Mouse (Mus musculus) gonadal fat pad, adult 2 months (tissue): ENCODE results near the gene Clcn3. TPM values are rescaled to one million over a fixed set of nuclear protein-coding genes. Genes with fewer than 3 reads are reported as not detected.
"Not testable (repeated sequence)": the region's sequence is repeated elsewhere in the genome, so short reads cannot be mapped to it uniquely, and the experiment has no call there.

Source experiments
- DNase-seq: peaks from one replicate; pipeline ENCODE4 v3.0.0-alpha.2; 2012; ENCODE audit warnings: low read depth
- polyA plus RNA-seq: library from polyadenylated mRNA; depleted of rRNA; stranded (reverse); fragments of >200 nt; gene quantifications from 2 replicates; pipeline ENCODE4 v1.2.3, GENCODE M21; 2012; rRNA removed

Clcn3 gene
- 17.4 and 20.5 TPM in 2 replicates for polyA plus RNA-seq

DNA sequence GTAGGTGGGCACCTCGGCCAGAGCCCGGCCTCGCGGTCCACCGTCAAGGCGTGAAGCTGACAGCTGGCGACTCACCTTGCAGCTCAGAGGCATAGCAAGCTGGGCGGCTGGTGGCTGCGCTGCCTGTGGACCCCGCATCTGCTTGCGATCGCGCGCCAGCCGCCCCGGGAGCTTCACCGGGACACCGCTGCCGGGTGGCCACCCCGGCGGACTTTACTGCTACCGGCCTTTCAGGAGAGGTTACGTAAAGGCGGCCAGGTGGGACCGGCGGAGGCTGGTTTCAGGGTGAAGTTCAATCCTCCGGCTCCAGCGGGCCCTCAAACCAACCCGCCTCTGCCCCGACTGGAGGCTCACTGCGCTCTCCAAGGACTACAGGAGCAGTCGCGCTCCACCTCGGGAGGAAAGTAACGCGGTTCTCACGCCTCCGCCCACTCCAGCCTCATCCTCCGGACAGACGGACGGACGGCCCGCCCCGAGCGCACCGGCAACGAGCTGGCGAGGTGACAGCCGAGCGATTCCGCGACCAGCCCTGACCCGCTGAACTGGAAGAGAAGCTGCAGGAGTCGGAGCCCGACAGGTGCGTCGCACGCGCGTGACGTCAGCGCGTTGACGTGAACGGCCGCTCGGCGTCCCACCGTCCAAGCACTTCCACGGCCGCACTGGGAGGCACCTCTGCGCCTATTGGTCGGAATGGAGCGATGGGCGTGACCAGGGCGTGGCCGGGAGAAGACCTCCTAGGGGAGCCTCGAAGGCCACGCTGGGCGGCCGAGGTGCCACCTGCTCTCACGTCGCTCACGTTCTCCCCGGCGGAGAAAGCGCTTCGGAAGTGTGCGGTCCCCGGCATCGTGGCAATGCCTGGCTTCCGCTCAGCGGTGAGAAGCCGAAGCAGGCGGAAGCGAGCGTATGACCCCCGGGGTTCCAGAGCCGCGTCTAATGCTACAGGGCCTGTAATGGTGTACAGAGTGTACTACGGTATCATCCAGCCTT lies at the start of gene Clcn3:
Clcn3 (minus strand) TSS at position 600 of the 987 bp plus-strand sequence.
- peak; percentile 71 for DNase-seq

- no peak for DNase-seq
Observed at GRCm38 (mm10) chr8:60996468-60996867, 13.4 kb upstream of the Clcn3 start.

DNA sequence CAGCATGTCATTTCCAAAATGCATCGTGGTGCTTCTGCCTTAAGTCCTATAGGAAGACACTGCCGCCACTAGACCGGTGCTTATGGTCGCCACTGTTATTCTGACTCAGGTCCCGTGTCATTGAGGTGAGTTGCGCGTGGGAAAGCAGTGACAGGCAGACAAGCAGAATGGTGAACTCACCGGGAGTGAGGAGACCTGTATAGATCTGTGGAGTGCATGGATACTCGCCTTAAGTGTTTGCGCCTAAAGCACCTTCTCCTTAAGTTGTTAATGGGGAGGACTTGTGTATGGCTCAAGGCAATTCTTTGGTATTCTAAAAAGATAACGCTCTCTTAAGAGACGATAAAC lies 10.5 kb upstream of the Clcn3 start:
- no peak for DNase-seq

DNA sequence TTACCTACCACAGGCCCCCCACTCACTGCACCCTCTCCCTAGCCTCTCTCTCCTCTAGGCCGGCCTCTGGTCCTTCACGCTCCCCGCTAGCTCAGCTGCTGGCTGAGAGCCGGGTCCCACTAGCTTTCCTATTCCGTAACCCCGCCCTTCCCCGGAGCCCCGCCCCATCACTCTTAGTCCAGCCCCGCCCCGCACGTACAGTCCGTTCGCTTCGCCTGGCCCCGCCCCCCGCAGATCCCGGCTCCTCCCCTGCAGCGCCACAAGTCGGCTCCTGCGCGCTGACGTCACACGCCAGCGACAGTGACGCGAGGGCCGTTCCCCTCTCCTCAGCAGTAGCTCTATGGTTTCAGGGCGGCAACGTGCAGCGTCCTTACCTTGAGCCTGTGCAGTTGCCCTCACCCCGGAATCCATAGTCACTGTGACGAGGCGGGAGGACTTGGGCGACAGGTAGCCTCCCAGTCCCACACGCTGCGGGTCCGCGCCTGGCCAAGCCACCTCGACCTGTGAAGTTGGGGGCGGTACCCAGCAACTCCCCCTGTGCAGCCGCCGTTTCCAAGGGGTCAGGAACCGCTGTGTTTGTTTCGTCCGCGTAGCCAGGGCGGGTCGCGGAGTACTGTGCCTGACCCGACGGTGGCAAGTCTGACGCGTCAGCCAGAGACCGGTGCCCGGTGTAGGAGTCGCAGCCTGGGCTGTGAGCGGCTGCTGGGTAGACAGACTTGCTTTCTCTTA lies 10.0 kb upstream of the Clcn3 start, which contains the start of gene Nek1:
Nek1 (plus strand) TSS at position 286 of the 729 bp plus-strand sequence.
- peak; percentile 46 for DNase-seq

- DNase-seq = peak; percentile 47
Observed at GRCm38 (mm10) chr8:60992561-60992909, 9.4 kb upstream of the Clcn3 start.

DNA sequence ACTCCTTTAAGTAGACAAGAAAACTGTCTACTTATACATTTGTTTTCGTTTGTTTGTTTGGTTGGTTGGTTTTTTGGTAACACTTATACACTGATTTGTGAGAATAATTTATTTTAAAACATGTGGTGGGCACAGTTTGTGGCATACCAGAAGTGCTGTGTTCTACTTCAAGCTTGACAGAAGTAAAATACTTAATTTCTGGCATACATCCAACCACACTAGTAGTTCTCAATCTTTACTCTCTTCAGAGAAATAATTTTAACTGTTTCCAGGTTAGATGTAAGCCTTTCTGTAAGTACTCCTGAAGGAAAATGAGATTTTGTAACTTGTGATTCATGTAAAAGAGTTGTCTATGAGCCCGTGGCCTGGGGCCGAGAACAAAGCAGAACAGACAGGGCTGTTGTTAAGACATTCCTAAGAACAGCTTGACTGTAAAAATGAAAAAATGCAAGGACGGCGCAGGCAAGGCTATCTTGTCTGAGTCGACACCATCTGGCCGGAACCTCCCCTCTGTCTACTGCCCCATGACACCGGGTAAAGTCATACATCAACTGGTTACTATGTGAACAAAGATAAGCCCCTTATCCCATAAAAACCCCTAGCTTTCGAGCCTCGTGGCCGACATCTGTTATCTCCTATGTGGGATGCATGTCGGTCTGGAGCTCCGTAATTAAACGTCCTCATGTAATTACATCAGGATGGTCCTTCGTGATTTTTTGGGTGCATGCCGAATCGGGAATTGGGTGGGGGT lies 1.3 kb upstream of the Clcn3 start:
- not testable (repeated sequence) for DNase-seq

DNA sequence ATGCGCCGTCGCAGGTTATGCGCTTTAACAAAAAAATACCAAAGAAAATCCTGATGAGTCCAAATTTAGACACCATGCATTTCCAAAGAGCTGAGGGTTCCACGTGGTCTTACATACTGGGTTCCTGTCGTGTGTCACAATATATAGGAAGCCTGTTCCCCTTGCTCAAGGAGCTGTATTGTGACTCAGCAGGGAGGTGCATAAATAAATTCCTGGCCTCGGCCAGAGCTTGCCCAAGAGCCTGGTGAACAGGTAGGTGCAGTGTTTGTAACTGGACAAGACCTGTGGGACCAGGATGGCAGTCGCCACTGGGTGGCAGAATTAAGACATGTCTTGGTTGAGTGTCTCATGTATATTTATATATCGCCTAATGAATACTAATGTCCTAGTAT lies 584 bp upstream of the Clcn3 start:
- DNase-seq = peak; percentile 87

GRCm38 (mm10) chr8:60981388-60981787 lies 1.7 kb downstream of the Clcn3 start:
- no peak for DNase-seq

DNA sequence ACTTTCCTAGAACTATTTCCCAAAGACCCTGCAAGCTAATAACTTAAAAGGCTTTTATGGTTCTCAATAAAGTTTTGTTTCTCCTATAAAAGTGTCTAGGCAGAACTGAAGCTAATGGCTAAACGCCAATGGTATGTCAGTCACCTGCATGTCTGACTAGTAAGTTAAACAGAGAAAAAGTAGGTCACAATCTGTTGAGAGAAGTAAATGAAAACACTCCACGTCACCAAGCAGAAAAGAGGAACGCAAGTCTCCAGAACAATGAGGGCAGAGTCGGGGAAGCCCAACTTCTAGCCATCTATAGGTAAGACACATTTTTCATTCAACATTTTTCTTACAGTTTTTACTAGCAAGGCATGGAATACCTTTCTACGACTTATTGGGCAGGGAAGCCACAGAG lies 4.6 kb downstream of the Clcn3 start:
- no peak for DNase-seq

DNA sequence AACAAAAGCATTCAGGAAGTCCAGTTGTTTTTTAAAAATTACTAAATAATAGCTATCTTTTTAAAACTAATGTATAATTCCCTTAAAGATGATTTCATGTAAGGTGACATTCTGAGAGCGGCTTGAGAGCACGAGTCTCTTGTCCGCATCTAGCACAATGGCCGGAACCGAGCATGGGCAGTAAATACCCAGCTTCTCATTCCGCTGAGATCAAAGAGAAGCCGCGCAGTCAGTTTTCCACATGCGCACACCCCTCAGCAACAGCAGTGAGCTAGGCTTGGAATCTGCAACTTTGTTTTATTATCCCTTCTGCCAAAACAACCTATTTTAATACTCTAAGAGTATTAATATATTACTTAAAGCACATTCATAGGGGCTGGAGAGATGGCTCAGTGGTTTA lies 6.3 kb downstream of the Clcn3 start:
- DNase-seq = no peak

- DNase-seq = no peak
Observed at GRCm38 (mm10) chr8:60974837-60975236, 8.3 kb downstream of the Clcn3 start.

GRCm38 (mm10) chr8:60973448-60973847 lies 9.7 kb downstream of the Clcn3 start:
- DNase-seq = no peak

DNA sequence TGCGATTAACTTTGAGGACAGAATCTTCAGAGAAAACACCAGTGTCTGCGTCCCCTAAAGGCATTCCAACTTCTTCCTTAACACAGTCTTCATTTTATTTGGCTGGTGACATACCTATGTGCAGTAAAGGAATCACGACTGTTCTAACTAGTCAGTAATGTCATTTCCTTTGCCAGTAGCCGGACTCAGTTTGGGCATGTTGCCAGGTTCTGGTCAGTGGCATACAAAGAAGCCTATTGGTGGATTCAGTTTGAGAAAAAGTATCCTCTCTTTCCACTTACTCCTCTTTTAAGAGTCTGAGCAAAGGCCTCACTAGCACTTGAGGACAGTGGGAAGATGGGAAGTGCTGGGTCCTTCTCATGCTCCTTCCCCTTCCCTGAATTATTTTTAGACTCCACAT lies 11.3 kb downstream of the Clcn3 start:
- no peak for DNase-seq

DNA sequence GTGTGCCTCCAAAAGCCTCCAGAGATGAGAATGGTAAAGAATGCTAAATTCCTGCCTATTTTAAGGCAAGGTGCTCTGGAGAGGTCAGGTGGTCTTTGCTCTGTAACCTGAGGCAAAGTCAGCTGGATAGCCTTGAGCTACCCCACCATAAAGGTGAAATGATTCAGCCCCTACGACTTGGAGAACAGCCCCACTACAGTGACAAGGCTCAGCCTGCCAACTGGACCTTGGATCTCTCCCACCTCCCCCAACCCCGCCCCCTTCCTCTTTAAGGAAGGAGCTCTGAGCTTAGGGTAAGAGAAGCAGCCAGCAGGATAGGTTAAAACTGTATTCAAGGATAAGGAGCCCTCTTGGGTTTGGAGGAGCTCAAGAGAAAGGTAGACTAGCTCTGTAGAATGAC lies 14.0 kb downstream of the Clcn3 start:
- DNase-seq = no peak

- DNase-seq = no peak
Observed at GRCm38 (mm10) chr8:60965741-60966140, 17.4 kb downstream of the Clcn3 start.

- no peak for DNase-seq
Observed at GRCm38 (mm10) chr8:60965306-60965705, 17.8 kb downstream of the Clcn3 start.

DNA sequence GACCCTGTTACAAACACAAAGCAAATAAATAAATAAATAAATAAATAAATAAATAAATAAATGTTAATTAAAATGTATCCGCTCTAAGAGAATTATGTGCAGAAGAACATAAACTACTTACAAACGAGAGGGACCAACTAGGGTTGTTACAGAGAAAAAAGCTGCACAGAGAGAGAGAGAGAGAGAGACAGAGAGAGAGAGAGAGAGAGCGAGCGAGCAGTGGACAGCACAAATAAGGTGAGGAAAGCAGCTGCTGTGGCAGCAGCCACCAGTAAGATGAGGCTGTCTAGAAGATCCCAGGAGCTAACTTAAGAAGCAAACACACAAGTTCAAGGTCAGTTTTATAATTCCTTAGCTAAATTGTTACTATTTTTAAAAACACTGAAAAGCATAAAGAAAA lies 18.6 kb downstream of the Clcn3 start:
- no peak for DNase-seq

- no peak for DNase-seq
Observed at GRCm38 (mm10) chr8:60963931-60964330, 19.2 kb downstream of the Clcn3 start.

DNA sequence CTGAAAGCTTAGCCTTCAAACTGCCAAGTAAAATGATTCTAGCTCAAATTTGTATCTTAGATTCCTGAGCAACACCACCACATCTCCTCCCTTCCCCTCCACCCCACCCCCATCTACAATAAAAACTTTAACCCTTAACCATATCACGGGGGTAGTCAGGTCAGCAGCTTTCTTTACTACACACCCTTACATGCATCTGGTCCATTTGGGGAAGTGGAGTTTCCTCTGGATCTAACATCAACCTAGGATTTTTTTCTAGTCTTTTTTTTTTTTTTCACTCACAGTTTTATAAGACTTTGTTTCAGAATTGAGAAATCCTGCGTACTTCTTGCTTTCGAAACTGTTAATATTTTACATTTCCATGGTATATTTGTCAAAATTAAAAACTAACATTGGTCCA lies 20.3 kb downstream of the Clcn3 start:
- no peak for DNase-seq

GRCm38 (mm10) chr8:60956847-60957246 lies 26.3 kb downstream of the Clcn3 start:
- no peak for DNase-seq

GRCm38 (mm10) chr8:60954281-60955014 lies 28.7 kb downstream of the Clcn3 start:
- peak; percentile 66 for DNase-seq
